Mouse (Mus musculus) cortical plate, adult 2 months (tissue): Measurements from ENCODE around the gene Map3k3. TPM values are rescaled to one million over a fixed set of nuclear protein-coding genes. Genes with fewer than 3 reads are reported as not detected.

ENCODE experiments used
- H3K27ac ChIP-seq: fragments of 200-500 bp; 2 replicates; pipeline ENCODE4 v1.5.1; 2012; ENCODE audit warnings: low read length, control low read depth, inconsistent platforms; ENCODE audit not compliant: insufficient read depth
- H3K4me1 ChIP-seq: fragments of 200-500 bp; 2 replicates; pipeline ENCODE4 v1.6.1; 2011; ENCODE audit warnings: low read length; ENCODE audit not compliant: control insufficient read depth, insufficient read depth
- H3K4me3 ChIP-seq: fragments of 200-500 bp; 2 replicates; pipeline ENCODE4 v1.5.1; 2011; ENCODE audit warnings: mild to moderate bottlenecking, low read length, control low read depth; ENCODE audit not compliant: insufficient read depth
- CTCF ChIP-seq: fragments of 200-500 bp; IDR thresholded peaks from 2 replicates; pipeline ENCODE4 v1.5.1; 2011; ENCODE audit warnings: mild to moderate bottlenecking, control low read depth, low read length; ENCODE audit not compliant: insufficient read depth; ENCODE audit errors: extremely low read depth
- POLR2A ChIP-seq: fragments of 200-500 bp; IDR thresholded peaks from 2 replicates; pipeline ENCODE4 v1.6.1; 2011; ENCODE audit warnings: mild to moderate bottlenecking, low read length, control low read depth; ENCODE audit not compliant: insufficient read depth; ENCODE audit errors: extremely low read depth
- polyA plus RNA-seq: library from polyadenylated mRNA; depleted of rRNA; stranded (reverse); fragments of >200 nt; gene quantifications from 2 replicates; pipeline ENCODE4 v1.2.3, GENCODE M21; 2012

The Map3k3 gene
- polyA plus RNA-seq, 1 experiment: 32.3 TPM

DNA sequence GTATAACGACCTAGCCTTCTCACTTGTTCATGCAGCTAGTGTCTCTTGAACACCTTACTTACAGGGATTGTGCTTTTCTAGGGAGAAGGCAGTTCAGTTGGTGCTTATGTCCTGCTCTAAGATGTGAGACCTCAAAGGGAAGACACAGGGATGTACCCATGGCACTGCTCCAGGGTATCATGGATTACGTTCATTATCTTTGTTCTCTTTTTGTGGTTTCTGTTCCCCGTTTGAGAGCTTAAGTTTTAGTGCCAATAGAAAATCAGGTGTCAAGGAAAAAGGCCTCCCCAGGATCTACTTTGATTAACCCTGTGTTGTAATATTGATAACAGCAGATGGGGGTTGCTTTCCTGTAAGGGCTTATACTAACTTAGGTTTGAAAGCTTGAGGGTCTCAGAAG, 10.6 kb upstream of the Map3k3 start:
- Histone ChIP-seq H3K4me3 (no peak overlapping the region), H3K4me1 (no peaks in the 10 kb centered on the region), H3K27ac (no peak overlapping the region)
- no peak for TF ChIP-seq CTCF

DNA sequence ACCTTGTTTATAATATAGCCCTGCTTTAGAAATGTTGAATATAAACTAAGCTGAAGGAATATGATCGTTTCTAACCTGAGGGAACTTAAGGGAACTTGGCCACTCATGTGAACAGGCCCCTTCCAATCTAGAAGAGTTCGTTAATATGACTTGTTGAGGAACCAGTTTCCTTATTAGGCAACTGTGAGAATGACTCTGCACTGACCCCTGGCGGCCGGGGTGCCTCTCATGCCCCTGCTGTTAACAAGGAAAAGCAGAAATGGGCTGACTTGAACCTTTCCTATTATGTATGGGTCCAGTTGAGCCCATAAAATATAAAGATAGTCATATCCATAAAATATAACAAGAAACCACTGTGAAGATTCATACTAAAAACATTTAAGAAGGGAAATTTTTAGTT, 8.1 kb upstream of the Map3k3 start:
- Histone ChIP-seq H3K27ac (no peak overlapping the region), H3K4me3 (no peak overlapping the region), H3K4me1 (no peaks in the 10 kb centered on the region)
- no peak for TF ChIP-seq POLR2A
- TF ChIP-seq CTCF: peak; percentile 77

DNA sequence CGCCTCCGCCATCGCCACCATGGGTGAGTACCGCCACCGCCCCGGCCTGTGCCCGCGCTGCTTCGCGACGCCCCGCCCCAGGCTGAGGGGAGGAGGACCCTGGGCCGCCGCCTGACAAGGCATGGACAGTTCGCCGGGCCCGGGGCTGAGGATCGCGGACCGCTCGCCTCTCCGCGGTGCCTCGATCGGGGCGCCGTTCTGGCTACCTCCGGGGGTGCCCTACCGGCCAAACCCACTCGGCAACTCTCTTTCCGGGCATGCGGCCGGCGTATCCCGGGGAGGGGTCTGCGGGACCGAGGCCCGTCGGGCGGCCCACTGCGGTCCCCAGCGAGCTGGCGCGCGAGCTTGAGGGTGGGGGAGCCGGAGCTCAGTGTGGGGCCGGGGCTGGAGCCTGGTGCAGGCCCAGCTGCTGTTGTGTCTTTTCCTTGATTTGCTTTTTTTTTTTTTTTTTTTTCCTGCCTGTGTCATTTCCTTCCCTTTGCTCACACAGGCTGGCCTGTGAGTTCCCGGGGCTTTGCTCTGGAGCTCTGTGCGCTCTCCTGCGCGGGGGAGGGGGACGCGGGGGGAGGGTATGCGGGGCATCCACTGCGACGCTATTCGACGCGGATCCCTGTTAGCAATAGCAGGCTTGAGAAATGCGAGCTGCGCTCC, 623 bp downstream of the Map3k3 start:
- Histone ChIP-seq H3K4me1 (peaks cover 2% of the 10 kb centered on the region; the same call in 1 of the 2 replicates), H3K27ac (peak overlapping the region; percentile 99), H3K4me3 (peak overlapping the region; percentile 91)
- no peak for TF ChIP-seq POLR2A
- no peak for TF ChIP-seq CTCF

DNA sequence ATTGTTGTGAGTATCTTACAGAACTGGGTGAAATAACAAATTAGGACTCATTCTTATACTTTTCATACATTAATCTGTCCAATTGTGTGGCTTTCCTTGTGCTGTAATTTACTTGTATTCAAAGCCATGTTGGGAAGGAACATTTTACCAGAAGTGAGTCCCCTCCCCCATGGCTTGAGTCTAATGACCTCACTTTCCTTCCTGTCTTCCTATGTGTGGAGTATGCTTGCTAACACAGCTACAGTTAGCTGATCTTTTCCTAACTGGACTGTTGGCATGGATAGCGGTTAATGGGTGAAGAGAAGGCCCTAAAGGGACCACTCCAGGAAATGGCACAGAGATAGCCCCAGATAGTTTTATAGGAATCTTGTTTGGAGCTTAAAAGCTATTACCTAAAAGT, 13.8 kb downstream of the Map3k3 start:
- Histone ChIP-seq H3K27ac (no peak overlapping the region), H3K4me1 (no peaks in the 10 kb centered on the region), H3K4me3 (no peak overlapping the region)
- no peak for TF ChIP-seq POLR2A
- no peak for TF ChIP-seq CTCF

DNA sequence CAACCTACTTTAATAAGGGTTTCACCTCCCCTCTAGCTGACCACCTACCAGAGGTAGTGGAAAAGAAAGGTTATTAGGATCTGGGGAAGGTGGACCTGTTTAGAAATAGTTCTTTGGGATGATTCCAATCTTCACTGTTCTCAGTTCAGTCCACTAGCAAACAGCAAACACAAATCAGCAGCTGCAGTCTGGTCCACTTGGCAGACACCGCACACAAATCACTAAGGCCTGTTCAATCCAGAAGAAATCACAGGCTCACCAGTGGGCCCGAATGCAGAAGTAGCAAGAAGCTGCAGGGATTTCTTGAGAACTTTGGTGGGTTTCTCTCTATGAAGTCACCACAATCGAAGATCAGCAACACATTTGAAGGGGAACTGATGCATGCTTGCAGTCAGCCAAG, 18.5 kb downstream of the Map3k3 start:
- H3K27ac ChIP-seq: no peak overlapping the region
- H3K4me3 ChIP-seq: no peak overlapping the region
- TF ChIP-seq CTCF: no peak
- no peak for TF ChIP-seq POLR2A
- no peaks in the 10 kb centered on the region; the same call in 1 of the 2 replicates for H3K4me1 ChIP-seq

DNA sequence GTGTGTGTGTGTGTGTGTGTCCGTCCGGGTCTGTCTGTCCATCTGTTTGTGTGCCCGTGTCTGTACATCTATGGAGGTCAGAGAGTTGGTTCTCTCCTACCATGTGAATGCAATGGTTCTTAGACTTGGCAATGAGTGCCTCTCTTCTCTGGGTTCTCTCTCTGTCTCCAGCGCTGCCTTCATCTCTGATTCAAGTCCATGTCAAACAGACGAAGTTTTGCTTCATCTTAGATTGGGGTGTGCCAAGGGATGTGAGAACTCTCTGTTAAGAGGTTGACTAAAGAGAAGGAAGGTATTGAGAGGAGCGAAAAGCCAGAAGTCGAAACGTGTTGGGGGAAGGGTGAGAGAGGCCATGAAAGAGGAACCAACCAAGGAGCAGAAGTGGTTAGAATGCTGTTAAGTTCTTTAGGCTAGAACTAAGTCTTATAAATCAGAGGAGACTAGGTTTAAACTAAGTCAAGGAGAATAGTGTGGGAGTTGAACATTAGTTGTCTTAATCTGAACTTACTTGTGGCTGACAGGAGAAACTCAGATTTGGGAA, 21.7 kb downstream of the Map3k3 start:
- TF ChIP-seq CTCF (no peak), POLR2A (no peak)
- no peak overlapping the region for H3K4me3 ChIP-seq
- H3K4me1 ChIP-seq: no peaks in the 10 kb centered on the region; the same call in 1 of the 2 replicates
- no peak overlapping the region for H3K27ac ChIP-seq

DNA sequence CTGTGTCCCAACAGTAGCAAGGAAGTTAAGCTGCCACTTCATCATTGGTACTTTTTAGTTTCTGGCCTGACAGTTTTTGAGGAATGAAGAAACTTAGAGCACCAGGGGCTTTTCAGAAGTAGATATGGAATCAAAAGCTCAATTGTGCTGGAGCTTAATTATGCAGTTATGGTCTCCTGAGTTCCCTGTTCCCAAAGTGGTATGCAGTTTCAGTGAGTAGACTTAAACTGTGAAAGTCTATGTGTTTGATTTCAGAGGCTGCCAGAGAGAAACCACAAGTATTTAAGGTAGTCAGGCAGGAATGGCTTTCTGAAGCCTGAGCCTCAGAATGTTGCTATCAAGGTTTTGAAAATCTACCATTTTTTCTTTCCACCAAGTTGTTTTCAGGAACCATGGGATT, 27.3 kb downstream of the Map3k3 start:
- no peaks in the 10 kb centered on the region for H3K4me1 ChIP-seq
- no peak overlapping the region for H3K4me3 ChIP-seq
- H3K27ac ChIP-seq: no peak overlapping the region
- TF ChIP-seq POLR2A (no peak), CTCF (no peak)

DNA sequence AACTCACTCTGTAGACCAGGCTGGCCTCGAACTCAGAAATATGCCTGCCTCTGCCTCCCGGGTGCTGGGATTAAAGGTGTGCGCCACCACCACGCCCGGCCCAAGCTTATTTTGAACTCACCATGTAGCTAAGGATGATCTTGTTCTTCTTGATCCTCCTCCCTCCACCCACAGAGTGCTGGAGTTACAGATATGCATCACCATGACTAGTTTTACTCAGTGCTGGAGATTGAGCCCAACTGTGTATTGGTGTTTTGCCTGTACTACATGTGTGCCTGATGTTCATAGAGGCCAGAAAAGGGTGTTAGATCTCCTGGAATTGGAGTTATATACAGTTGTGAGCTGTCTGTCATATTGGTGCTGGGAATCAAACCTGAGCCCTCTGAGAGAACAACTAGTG, 37.8 kb downstream of the Map3k3 start:
- no peak overlapping the region for H3K4me3 ChIP-seq
- H3K4me1 ChIP-seq: peaks cover 4% of the 10 kb centered on the region; the same call in 1 of the 2 replicates
- TF ChIP-seq POLR2A (no peak), CTCF (no peak)
- H3K27ac ChIP-seq: peak overlapping the region; percentile 12; the same call in 1 of the 2 replicates

DNA sequence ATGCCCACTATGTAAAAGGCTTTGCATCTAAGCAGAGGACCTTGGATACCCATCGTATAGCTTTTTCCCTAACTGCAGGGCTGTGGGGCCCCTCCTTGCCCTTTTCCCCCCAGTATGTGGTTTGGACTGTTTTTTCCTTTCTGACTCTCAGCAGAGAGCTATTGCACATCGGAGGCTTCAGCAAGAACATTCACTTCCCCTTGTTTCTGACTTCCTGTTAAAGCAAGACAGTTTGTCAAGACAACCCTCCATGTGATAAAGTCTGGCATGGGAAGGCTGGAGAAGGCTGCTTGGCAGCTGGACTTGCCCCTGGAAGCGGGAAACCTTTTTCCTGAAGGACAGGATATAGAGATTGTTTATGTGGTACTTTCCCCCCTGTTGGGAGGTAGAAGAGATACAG, 38.3 kb downstream of the Map3k3 start:
- TF ChIP-seq POLR2A (no peak), CTCF (no peak)
- Histone ChIP-seq H3K4me1 (peaks cover 4% of the 10 kb centered on the region; the same call in 1 of the 2 replicates), H3K4me3 (no peak overlapping the region), H3K27ac (peak overlapping the region; percentile 12; the same call in 1 of the 2 replicates)

DNA sequence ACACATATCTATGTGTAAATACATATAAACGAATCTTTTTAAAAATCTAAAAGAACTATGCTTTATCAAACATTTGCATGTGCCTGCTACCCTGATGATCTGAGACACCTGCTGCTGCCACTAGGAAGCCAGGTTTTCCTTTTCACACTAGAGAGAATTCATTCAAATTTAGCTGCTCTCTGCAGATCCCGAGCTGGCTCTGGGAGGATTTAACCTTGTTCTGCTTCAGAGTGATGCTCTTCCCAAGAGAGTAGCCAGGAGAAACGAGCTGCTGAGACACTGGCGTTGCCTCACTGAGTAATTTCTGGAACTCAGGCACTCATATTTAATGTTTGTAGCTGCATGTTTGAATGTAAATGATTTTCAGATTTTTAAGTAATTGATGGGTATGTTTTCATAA, 40.4 kb downstream of the Map3k3 start:
- Histone ChIP-seq H3K4me3 (no peak overlapping the region), H3K27ac (no peak overlapping the region), H3K4me1 (peaks cover 4% of the 10 kb centered on the region; the same call in 1 of the 2 replicates)
- TF ChIP-seq CTCF: no peak
- no peak for TF ChIP-seq POLR2A
